Mouse (Mus musculus) stomach, embryonic 14.5 days (tissue): Measurements from ENCODE around the gene Cfap97d1. TPM values are rescaled to one million over a fixed set of nuclear protein-coding genes. Genes with fewer than 3 reads are reported as not detected.

Experiments
- ATAC-seq: fragments of 200-750 bp; cut with Nextera tagmentation; 2 replicates; pipeline ENCODE4 v1.8.0; 2017; ENCODE audit warnings: low read depth, moderate TSS enrichment; ENCODE audit not compliant: insufficient number of reproducible peaks, insufficient read depth, low FRiP score
- H3K27ac ChIP-seq: fragments of 300-500 bp; sonication (generic); 2 replicates; pipeline ENCODE4 v1.5.1; 2014; ENCODE audit warnings: mild to moderate bottlenecking, low read length, moderate library complexity, mixed read lengths
- H3K27me3 ChIP-seq: fragments of 300-500 bp; sonication (generic); 2 replicates; pipeline ENCODE4 v1.6.1; 2014; ENCODE audit warnings: low read length, control low read depth, mixed read lengths; ENCODE audit not compliant: control insufficient read depth, insufficient read depth
- H3K36me3 ChIP-seq: fragments of 300-500 bp; sonication (generic); 2 replicates; pipeline ENCODE4 v1.6.1; 2014; ENCODE audit warnings: mild to moderate bottlenecking, control low read depth, low read length, moderate library complexity, mixed read lengths; ENCODE audit not compliant: control insufficient read depth, insufficient read depth
- H3K4me1 ChIP-seq: fragments of 300-500 bp; sonication (generic); 2 replicates; pipeline ENCODE4 v1.6.1; 2014; ENCODE audit warnings: low read length, control low read depth, mixed read lengths; ENCODE audit not compliant: control insufficient read depth, insufficient read depth
- H3K4me2 ChIP-seq: fragments of 300-500 bp; sonication (generic); replicated peaks from 2 replicates; pipeline ENCODE4 v1.6.1; 2014; ENCODE audit warnings: low read depth, low read length, control low read depth
- H3K4me3 ChIP-seq: fragments of 300-500 bp; sonication (generic); 2 replicates; pipeline ENCODE4 v1.5.1; 2014; ENCODE audit warnings: low read depth, low read length, control low read depth
- H3K9ac ChIP-seq: fragments of 300-500 bp; sonication (generic); replicated peaks from 2 replicates; pipeline ENCODE4 v1.6.1; 2014; ENCODE audit warnings: low read depth, mild to moderate bottlenecking, control low read depth, low read length, moderate library complexity, mixed read lengths
- H3K9me3 ChIP-seq: fragments of 300-500 bp; sonication (generic); 2 replicates; pipeline ENCODE4 v1.6.1; 2016; ENCODE audit warnings: low read depth, low read length, control low read depth; ENCODE audit not compliant: control insufficient read depth
- WGBS: fragments of 180-500 bp; shearing (Covaris S2); extraction: QIAGEN DNeasy Blood & Tissue Kit; methylation state at CpG from one replicate; pipeline ENCODE4 v1.1.7; 2014; 5-methylcytosine and 5-hydroxymethylcytosine counted together
- polyA plus RNA-seq: library from polyadenylated mRNA; unstranded; fragments of >200 nt; fragmentation: Nextera tagmentation; extraction: Ambion mirVana; gene quantifications from 2 replicates; pipeline ENCODE4 v1.2.1, GENCODE M21; 2014

Cfap97d1 gene
- not detected in 2 replicates for polyA plus RNA-seq

DNA sequence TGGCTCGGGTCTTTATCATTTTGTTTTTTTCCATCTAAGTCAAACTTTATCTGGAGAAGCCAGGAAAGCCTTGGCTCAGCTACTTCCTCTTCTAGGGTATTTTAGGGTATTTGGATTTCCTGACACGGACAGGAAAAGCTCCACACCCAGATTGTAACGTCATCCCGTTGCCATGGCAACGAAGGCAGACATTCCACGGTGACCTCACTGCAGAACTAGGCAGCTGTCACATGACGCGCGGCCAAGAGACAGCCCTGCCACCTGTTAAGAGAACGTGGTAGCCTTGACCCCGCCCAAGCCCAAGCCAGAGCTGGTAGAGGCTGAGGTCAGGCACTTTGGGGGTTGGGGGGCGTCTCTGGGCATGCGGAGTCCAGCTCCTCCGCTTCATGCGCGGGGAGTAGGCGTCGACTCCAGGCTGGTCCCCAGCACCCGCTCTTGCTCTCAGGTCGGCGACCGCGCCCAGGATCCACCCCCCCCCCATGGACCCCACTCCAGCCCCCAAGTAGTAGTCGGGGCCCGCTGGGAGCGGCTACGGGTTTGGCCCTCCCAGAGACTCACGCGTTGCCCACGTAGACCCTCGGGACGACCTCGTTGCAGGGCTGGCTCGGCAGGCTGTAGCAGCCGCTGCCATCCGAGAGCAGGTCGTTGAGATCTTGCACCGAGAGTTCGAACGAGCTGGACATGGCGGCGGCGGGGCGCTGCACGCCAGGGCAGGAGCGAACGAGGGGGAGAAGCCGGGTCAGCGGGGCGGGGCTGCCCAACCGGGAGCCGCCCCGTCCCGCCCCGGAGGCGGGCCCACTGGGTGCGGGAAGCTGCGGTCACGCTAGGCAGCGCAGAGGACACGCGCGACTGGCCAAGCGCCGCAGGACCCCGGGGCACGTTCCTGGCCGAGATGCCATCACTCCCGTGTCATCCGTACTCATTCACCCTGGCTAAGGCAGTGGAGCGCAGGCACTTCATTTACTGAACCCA is at the start of gene Cfap97d1:
Cfap97d1 (plus strand) TSS at position 226 of the 972 bp plus-strand sequence.
- Histone ChIP-seq H3K36me3 (no peaks in the 10 kb centered on the region), H3K4me3 (peak within 1 kb of the TSS; percentile 60), H3K9me3 (no peaks in the 10 kb centered on the region), H3K27ac (peak within 1 kb of the TSS; percentile 76; the same call in 1 of the 2 replicates), H3K9ac (peak within 1 kb of the TSS; percentile 63), H3K4me2 (peak within 1 kb of the TSS; percentile 99), H3K27me3 (no peaks in the 10 kb centered on the region), H3K4me1 (0 out of 2 replicates have a peak, but pooled peaks cover 3% of the 10 kb centered on the region)
- WGBS, result under 1% methylated on average over 70 of the region's 71 CpGs
- ATAC-seq, result peak; percentile 83

DNA sequence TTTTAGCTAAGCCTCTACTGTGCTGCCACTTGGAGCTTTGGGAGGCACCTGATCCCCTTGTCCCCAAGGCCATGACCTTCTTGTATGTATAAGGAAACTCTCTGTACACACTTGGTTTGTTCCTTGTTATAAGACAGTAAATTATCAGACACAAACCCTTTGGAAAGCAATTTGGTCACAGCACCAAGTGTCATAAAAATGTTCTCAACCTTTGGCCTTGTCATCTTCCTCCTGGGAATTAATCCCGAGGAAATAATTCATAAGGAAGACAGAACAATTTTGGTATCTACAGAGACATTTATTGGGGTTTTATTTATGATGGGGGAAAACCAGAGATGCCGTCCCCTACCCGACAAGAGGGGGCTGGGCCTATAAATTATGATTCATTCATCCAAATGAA is 48.3 kb upstream of the Cfap97d1 start:
- H3K9ac ChIP-seq, result no peak overlapping the region
- WGBS, result 78% methylated on average over 3 of the region's 3 CpGs
- H3K4me2 ChIP-seq, result no peak overlapping the region
- ATAC-seq, result no peak
- H3K27ac ChIP-seq, result no peak overlapping the region
- H3K9me3 ChIP-seq, result no peaks in the 10 kb centered on the region
- no peaks in the 10 kb centered on the region for H3K27me3 ChIP-seq
- H3K4me3 ChIP-seq, result no peak overlapping the region
- H3K36me3 ChIP-seq, result no peaks in the 10 kb centered on the region
- no peaks in the 10 kb centered on the region for H3K4me1 ChIP-seq

DNA sequence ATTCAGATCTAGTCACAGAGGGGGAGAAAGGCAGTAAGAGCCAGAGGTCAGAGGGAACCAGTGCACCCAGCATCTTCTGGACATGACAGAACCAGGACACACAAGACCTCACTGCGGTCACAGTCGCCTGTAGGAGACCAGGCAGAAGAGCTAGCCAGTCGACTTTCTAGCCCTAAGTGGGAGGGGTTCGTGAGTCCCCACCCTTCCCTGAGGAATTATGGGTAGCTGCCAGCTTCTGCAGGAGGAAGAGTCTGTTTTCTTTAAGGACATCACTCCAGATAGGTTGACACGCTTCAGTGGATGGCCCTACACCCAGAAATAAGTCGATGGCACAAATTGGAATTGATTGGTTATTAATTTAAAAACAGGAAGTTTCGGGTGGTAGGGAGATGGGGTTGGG is 47.7 kb upstream of the Cfap97d1 start:
- WGBS, result 44% methylated on average over 7 of the region's 7 CpGs

DNA sequence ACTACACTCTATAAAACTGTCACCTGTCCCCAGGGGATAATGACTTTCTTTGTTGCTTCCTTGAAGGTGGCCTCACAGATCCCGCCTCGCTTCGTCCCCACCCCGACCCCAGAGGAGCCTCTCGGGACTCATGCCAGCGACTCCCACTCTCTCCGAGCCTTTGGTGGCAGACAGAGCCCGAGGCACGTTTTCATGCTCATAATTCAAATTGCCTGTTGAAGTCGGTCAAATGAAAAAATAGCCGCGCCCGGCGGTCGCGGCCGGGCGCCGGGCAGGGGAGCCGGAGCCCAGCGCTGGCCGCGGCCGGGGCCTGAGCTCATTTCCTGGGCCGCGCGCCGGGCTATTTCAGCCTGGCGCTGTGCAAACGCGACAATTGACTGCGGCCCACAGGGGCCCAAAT is 47.0 kb upstream of the Cfap97d1 start:
- H3K27ac ChIP-seq, result no peak overlapping the region
- no peaks in the 10 kb centered on the region for H3K9me3 ChIP-seq
- H3K4me2 ChIP-seq, result peak overlapping the region; percentile 80
- H3K4me1 ChIP-seq, result no peaks in the 10 kb centered on the region
- peak overlapping the region; percentile 28 for H3K9ac ChIP-seq
- H3K4me3 ChIP-seq, result peak overlapping the region; percentile 30
- ATAC-seq, result 0 out of 2 replicates have a peak, but pooled peaks have one; percentile 37
- no peaks in the 10 kb centered on the region for H3K36me3 ChIP-seq
- H3K27me3 ChIP-seq, result no peaks in the 10 kb centered on the region
- WGBS, result 1% methylated on average over 32 of the region's 32 CpGs

More for the DNA sequence above, 47.7 kb upstream of the Cfap97d1 start:
- Histone ChIP-seq H3K27ac (no peak overlapping the region), H3K36me3 (no peaks in the 10 kb centered on the region), H3K4me1 (no peaks in the 10 kb centered on the region), H3K27me3 (no peaks in the 10 kb centered on the region), H3K9ac (no peak overlapping the region), H3K4me3 (no peak overlapping the region), H3K4me2 (no peak overlapping the region), H3K9me3 (no peaks in the 10 kb centered on the region)
- no peak for ATAC-seq

DNA sequence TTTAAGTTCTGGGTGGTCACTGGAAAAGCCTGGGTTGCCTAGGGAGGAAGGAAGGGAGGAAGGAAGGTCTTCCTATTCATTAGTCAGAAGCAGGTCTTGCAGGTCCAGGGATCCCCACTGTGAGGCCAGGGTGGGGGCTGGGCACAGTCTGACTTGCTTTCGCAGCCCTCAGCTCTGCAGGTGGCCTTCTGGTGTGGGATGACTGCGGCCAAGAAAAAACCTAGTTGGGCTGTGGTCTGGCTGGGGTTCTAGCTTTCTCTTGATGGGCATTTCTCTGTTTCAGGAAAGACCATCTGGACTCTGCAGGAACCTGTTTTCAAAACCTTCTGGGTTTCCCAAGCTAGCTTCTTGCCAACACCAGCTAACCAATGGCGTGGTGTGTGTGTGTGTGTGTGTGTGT is 41.0 kb upstream of the Cfap97d1 start:
- Histone ChIP-seq H3K27ac (no peak overlapping the region), H3K27me3 (no peaks in the 10 kb centered on the region), H3K4me1 (no peaks in the 10 kb centered on the region), H3K36me3 (no peaks in the 10 kb centered on the region), H3K4me2 (no peak overlapping the region), H3K9me3 (no peaks in the 10 kb centered on the region), H3K9ac (no peak overlapping the region), H3K4me3 (no peak overlapping the region)
- no peak for ATAC-seq
- 49% methylated on average over 3 of the region's 3 CpGs for WGBS

DNA sequence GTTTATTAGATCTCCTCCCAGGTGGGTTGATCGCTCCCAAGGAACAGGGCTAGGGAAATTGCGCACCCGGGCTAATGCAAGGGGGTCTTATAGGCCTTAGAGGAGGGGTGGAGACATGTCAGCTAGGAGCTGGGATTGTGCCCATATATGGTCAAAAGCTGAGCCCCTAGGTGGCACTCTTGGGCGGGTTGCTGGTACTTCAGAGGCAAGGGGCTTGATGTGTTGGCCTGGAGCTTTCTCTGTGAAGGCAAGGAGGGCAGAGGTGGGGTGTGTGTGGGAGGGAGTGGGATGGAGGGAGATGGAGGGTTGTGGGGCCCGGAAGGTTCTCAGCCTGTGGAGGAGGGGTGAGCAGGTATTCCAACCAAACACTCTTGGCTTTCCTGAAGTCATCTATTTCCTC is 37.6 kb upstream of the Cfap97d1 start:
- H3K27me3 ChIP-seq, result no peaks in the 10 kb centered on the region
- no peak overlapping the region for H3K9ac ChIP-seq
- H3K4me3 ChIP-seq, result no peak overlapping the region
- no peak overlapping the region for H3K27ac ChIP-seq
- no peaks in the 10 kb centered on the region for H3K9me3 ChIP-seq
- no peaks in the 10 kb centered on the region for H3K36me3 ChIP-seq
- H3K4me1 ChIP-seq, result no peaks in the 10 kb centered on the region
- ATAC-seq, result no peak
- H3K4me2 ChIP-seq, result no peak overlapping the region
- WGBS, result 23% methylated on average over 5 of the region's 5 CpGs

DNA sequence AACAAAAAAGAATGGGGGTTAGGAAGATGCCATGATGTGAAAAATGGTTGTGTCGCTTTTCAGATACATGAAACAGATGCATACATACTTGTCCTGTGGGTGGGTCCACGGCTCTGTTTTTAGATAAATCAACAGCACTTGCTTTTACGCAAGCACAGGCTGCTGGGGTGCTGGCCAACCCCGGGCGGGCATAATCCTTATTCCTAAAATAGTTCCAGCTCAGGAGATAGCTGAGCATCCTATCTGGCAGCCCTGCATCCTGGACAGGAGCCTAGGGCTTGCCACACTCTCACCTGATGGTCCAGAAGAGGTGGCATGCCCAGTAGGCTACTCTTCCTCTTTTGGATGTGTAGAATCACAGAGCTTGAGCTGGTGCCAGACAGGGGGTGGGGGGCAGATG is 34.1 kb upstream of the Cfap97d1 start:
- H3K4me3 ChIP-seq, result no peak overlapping the region
- no peak overlapping the region for H3K27ac ChIP-seq
- 71% methylated on average over 5 of the region's 5 CpGs for WGBS
- H3K9me3 ChIP-seq, result no peaks in the 10 kb centered on the region
- H3K9ac ChIP-seq, result no peak overlapping the region
- H3K4me1 ChIP-seq, result peaks cover 17% of the 10 kb centered on the region
- H3K27me3 ChIP-seq, result no peaks in the 10 kb centered on the region
- no peaks in the 10 kb centered on the region for H3K36me3 ChIP-seq
- no peak overlapping the region for H3K4me2 ChIP-seq
- ATAC-seq, result no peak

DNA sequence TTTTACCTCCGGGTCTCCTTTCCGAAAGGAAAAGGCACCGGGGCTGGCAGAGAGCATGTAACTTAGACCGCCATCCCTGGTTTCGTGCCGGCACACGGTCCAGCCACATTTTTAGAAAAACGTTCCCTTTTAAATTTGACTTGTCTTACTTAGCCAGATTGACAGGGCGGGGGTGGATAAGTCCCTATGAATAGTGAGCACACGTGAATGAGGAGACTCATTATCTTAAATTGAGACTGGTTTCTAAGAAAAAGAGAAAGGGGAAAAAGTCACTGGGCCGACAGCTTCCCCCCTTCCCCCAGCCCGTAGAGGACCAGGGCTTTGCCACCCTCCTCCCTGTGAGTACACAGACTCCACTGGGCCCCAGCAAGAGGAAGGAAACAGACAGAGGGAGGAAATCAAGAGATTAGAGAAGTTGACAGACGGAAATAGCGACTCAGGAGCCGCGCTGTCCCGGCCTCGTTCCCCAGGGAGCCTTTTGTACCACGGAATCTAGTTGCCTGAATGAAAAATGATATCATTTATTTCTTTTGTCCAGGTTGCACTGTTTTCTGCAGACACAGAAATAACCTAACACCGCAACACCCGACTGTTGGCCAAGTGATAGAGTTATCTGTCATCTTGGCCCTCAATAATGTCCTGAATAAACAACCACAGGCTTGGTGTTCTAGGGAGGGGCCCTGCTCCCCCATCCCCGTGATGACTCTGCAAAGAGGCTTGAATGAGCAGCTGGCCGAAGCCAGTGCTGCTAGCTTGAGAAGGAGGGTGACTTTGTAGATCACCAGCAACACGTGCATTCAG is 31.3 kb upstream of the Cfap97d1 start:
- H3K27me3 ChIP-seq, result no peaks in the 10 kb centered on the region
- no peaks in the 10 kb centered on the region for H3K36me3 ChIP-seq
- no peak overlapping the region for H3K9ac ChIP-seq
- H3K4me1 ChIP-seq, result peaks cover 17% of the 10 kb centered on the region
- 23% methylated on average over 24 of the region's 24 CpGs for WGBS
- ATAC-seq, result no peak
- peak overlapping the region; percentile 52; the same call in 1 of the 2 replicates for H3K27ac ChIP-seq
- H3K9me3 ChIP-seq, result no peaks in the 10 kb centered on the region
- no peak overlapping the region for H3K4me3 ChIP-seq
- H3K4me2 ChIP-seq, result peak overlapping the region; percentile 26; the same call in 1 of the 2 replicates
